Mouse (Mus musculus): ENCODE measurements around the gene Btn2a2.

Gene Btn2a2

GRCm38 (mm10) chr13:23488400-23489322 lies at the start of gene Btn2a2:
TSS of gene Btn2a2 (minus strand) at chr13:23488857.
- peak; percentile 87 for DNase-seq (ENCODE audit: low read depth, low spot score)

GRCm38 (mm10) chr13:23538249-23538648 lies 49.6 kb upstream of the Btn2a2 start:
- no peak for DNase-seq (ENCODE audit: low read depth, low spot score)

GRCm38 (mm10) chr13:23537006-23537710 lies 48.5 kb upstream of the Btn2a2 start:
- no peak for DNase-seq (ENCODE audit: low read depth, low spot score)

GRCm38 (mm10) chr13:23536076-23536822 lies 47.6 kb upstream of the Btn2a2 start:
- DNase-seq (ENCODE audit: low read depth, low spot score), result no peak

- DNase-seq (ENCODE audit: low read depth, low spot score), result peak; percentile 97
These were observed 46.7 kb upstream of the Btn2a2 start, which contains the start of gene Hist1h3g for GRCm38 (mm10) chr13:23535137-23536075. TSS of gene Hist1h3g (plus strand) at chr13:23535422.

GRCm38 (mm10) chr13:23534368-23535131 lies 45.9 kb upstream of the Btn2a2 start:
- DNase-seq (ENCODE audit: low read depth, low spot score), result peak; percentile 84

- DNase-seq (ENCODE audit: low read depth, low spot score), result peak; percentile 94
These were observed 45.1 kb upstream of the Btn2a2 start, which contains the start of gene Hist1h2af for GRCm38 (mm10) chr13:23533560-23534367. TSS of gene Hist1h2af (plus strand) at chr13:23533906.

- no peak for DNase-seq (ENCODE audit: low read depth, low spot score)
These were observed 43.8 kb upstream of the Btn2a2 start for GRCm38 (mm10) chr13:23532262-23533075.

- DNase-seq (ENCODE audit: low read depth, low spot score), result peak; percentile 98
These were observed 42.5 kb upstream of the Btn2a2 start, which contains the start of gene Hist1h4h for GRCm38 (mm10) chr13:23530901-23531875. TSS of gene Hist1h4h (plus strand) at chr13:23531050.

- peak; percentile 66 for DNase-seq (ENCODE audit: low read depth, low spot score)
These were observed 41.7 kb upstream of the Btn2a2 start for GRCm38 (mm10) chr13:23530181-23530900.

- no peak for DNase-seq (ENCODE audit: low read depth, low spot score)
These were observed 41.0 kb upstream of the Btn2a2 start for GRCm38 (mm10) chr13:23529480-23530165.

GRCm38 (mm10) chr13:23529005-23529404 lies 40.3 kb upstream of the Btn2a2 start:
- DNase-seq (ENCODE audit: low read depth, low spot score), result no peak

- peak; percentile 93 for DNase-seq (ENCODE audit: low read depth, low spot score)
These were observed 37.7 kb upstream of the Btn2a2 start for GRCm38 (mm10) chr13:23526312-23526711.

- DNase-seq (ENCODE audit: low read depth, low spot score), result no peak
These were observed 37.2 kb upstream of the Btn2a2 start for GRCm38 (mm10) chr13:23525901-23526300.

GRCm38 (mm10) chr13:23524654-23525053 lies 36.0 kb upstream of the Btn2a2 start:
- DNase-seq (ENCODE audit: low read depth, low spot score), result peak; percentile 91

GRCm38 (mm10) chr13:23523976-23524375 lies 35.3 kb upstream of the Btn2a2 start:
- no peak for DNase-seq (ENCODE audit: low read depth, low spot score)
